Mouse (Mus musculus) embryo, embryonic 10 days (tissue): ENCODE data around the gene Ociad1.
"Not testable (repeated sequence)": the region's sequence is repeated elsewhere in the genome, so short reads cannot be mapped to it uniquely, and the experiment has no call there.

ENCODE experiments used
- DNase-seq: peaks from one replicate; pipeline ENCODE4 v3.0.0-alpha.2; 2015; ENCODE audit warnings: low spot score

Gene Ociad1

GRCm38 (mm10) chr5:73285470-73285978, 7.1 kb upstream of the Ociad1 start:
- DNase-seq = no peak

GRCm38 (mm10) chr5:73286603-73287002, 6.0 kb upstream of the Ociad1 start:
- DNase-seq = no peak

- no peak for DNase-seq
Observed at GRCm38 (mm10) chr5:73289900-73290299, 2.7 kb upstream of the Ociad1 start.

GRCm38 (mm10) chr5:73293458-73293827, 859 bp downstream of the Ociad1 start:
- DNase-seq = no peak

DNA sequence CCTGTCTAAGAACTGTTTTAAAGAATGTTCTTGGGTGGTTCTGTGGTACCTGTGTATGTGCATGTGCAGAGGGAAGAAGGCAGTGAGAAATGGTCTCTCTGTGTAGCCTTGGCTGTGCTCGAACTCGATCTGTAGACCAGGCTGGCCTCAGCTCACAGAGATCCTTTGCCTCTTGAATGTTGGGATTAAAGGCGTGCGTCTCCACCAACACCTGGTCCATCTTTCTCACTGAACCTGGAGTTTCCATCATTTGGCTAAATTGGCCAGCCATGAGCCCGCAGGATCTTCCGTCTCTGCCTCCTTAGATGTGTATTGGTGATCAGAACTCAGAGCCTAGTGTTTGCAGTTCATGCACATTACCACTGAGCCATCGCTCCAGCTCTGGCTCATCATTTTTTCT, 2.4 kb downstream of the Ociad1 start:
- DNase-seq = no peak

DNA sequence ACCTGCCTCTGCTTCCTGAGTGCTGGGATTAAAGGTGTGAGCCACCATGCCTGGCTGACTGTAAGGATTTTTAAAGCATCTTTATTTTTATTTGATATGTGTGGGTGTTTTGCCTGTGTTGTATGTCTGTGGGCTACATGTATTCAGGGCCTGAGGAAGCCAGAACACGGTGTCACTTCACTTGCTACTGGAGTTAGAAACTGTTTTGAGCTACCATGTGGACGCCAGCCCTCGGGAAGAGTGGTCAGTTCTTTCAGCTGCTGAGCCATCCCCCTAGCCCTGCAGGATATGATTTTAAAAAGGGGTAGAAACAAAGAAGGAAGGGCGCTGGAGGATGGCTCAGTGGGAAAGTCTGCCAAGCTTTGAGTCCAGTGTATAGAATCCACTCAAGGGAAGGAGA, 3.3 kb downstream of the Ociad1 start:
- no peak for DNase-seq

GRCm38 (mm10) chr5:73301601-73302307, 9.2 kb downstream of the Ociad1 start:
- DNase-seq = no peak

- DNase-seq = no peak
Observed at GRCm38 (mm10) chr5:73304507-73304906, 11.9 kb downstream of the Ociad1 start.

DNA sequence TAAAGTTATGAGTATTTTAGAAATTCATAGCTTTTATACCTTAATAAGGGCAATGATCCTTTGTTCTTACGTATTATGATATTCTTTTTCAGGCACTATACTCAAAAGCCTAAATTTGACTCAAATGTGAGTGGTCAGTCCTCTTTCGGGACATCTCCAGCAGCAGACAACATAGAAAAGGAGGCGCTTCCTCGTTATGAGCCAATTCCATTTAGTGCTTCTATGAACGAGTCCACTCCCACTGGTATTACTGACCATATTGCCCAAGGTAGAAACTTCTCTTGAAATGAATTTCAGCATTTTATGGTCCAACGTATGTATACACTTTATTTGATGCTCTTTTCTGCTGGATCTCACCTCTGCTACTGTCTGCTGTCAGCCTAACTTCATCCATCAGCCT, 13.9 kb downstream of the Ociad1 start:
- DNase-seq = no peak

DNA sequence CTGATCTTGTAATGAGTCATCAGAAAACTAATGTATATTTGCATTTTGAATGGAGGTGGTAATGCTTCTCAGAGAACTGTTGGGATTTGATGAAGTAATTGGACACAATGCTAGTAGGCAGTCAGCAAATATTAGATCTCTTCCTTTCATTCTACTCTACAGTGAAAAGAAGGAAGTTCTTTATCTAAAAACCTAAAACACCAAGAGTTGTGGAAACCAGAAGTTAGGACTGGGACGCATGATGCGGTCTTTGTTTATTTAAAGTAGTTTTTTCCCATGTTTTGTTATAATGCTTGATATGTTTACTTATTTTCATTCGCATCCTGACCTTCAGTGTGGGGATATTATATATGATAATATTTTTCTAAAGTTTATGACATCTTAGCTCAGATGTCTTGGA, 14.7 kb downstream of the Ociad1 start:
- no peak for DNase-seq

- no peak for DNase-seq
Observed at GRCm38 (mm10) chr5:73309496-73309895, 16.9 kb downstream of the Ociad1 start.

DNA sequence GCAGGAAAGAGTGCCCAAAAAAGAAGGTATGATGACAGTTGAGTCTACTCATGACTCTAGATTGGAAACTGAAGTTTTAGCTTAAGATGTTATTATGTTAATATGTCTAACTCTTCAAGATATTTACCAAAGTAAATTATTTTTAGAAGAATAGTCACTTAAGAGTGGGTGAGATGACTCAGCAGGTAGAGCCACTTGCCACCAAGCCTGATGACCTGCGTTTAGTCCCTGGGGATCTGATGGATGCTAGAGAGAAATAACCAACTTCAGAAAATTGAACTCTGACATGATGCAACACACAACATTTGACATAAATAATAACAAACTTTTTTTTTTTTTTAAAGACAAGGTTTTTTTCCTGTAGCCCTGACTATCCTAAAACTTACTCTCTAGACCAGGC, 17.8 kb downstream of the Ociad1 start:
- DNase-seq = no peak

DNA sequence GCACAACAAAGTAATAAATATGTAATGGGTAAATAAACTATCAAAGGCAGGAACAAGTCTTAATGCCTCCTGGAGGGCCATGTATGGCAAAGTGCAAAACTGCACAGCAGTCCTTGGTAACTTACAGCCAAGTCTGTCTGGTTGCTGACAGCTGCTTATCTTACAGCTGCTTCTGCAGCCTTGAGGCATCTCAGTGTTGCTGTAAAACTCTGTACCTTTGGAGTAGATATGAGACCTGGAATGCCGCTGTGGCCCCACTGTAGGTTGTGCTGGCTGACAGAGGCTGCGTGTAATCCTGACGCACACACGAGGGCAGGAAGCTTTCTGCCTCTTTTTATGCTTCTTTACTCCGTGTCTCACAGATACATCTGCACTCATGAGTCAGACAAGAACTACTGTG, 18.9 kb downstream of the Ociad1 start:
- DNase-seq = peak; percentile 26

- no peak for DNase-seq
Observed at GRCm38 (mm10) chr5:73313591-73313990, 21.0 kb downstream of the Ociad1 start.

- DNase-seq = no peak
Observed at GRCm38 (mm10) chr5:73314654-73315053, 22.1 kb downstream of the Ociad1 start.

DNA sequence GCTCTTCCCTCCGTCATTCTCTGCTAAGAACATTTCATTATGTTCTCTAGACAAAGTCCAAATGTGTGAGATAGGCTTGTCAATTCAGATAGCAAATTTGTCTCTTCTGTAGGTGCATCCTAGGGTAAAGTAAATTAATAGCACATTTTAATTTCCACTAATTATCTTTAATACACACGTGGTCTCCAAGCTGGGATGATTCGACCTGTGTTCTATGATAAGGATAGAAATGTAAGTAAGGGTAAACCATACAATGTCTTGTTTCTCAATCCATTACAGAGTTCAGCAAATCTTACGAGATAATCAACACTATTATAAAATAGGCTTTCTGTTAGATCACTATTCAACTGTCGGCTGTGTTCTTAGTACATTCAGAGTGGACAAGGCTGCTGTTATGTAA, 26.7 kb downstream of the Ociad1 start:
- no peak for DNase-seq

GRCm38 (mm10) chr5:73322684-73323083, 30.1 kb downstream of the Ociad1 start:
- DNase-seq = not testable (repeated sequence)

GRCm38 (mm10) chr5:73323602-73324001, 31.0 kb downstream of the Ociad1 start:
- DNase-seq = no peak

GRCm38 (mm10) chr5:73324526-73325170, 32.1 kb downstream of the Ociad1 start:
- DNase-seq = no peak

- DNase-seq = peak; percentile 33
Observed at GRCm38 (mm10) chr5:73331002-73331401, 38.4 kb downstream of the Ociad1 start.

- no peak for DNase-seq
Observed at GRCm38 (mm10) chr5:73336448-73336847, 43.9 kb downstream of the Ociad1 start.

DNA sequence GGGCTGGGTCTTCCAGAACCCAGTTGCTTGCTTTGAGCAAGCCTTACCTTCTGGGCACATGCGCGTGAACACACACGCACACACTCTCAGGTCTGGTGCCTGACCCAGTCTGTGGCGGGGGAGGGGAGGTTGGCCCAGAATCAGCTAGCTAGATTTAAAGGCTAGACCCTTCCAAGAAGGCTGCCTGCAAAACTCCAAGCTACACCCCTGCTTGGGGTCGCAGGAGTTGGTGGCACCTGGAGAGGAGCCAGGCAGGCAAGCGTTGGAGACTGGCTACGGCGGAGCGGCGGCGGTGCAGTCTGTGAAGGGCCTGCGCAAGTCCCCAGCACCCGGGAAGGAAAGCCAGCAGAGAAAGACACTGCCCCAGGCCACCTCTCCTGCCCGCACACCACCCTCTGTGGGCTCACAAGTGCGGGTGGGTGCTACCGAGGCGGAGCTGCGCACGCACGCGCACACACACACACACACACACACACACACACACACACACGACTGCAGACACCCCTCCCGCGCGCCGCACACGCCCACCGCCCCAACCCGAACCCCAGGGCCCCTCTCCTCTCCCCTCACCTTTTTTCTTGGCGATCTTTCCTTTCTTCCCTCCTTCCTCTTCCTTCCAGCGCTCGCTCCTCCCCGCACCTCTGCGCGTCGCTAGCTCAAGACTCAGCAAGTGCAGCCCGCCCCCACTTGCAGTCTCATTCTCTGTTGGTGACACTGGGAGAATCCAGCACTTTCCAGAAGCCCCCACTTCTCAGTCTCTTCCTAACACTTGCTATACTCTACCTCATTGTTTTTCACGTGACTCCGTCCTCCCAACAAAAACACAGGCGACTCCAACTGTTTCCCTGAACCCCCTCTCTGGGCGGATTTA, 45.6 kb downstream of the Ociad1 start:
- peak; percentile 57 for DNase-seq

DNA sequence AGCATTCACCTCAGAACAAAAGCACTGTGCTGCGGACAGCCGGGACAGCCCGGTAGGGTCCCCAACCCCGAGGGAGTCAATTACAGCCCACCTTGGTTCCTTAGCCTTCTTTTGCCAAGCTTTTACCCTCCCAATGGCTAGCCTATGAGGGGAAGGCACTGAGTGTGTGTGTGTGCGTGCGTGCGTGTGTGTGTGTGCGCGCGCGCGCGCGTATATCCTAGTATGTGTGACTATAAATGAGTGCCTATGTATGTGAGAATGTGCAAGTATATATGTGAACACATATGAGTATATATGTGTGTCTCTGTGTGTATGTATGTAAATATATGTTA, 46.2 kb downstream of the Ociad1 start:
- DNase-seq = peak; percentile 20
